In genomic region chr4:119192757-119193156, GRCm38 (mm10) we compare ENCODE assay signal across 24 mouse cellular contexts. TPM values are rescaled to one million over a fixed set of nuclear protein-coding genes. Genes with fewer than 3 reads are reported as not detected.
DNase-seq lines count a peak whose midpoint lies in the region; ATAC-seq and TF ChIP-seq lines count a peak whose summit lies in the region.
"Had no signal": no experiment of that assay in that cellular context is flagged by ENCODE, and none has a peak within 500 bp of the region (broad histone marks: within the 10 kb centered on the region; RNA-seq: fewer than 3 reads in every experiment).

No protein-coding gene starts in this region.

- no peak for TF ChIP-seq POLR2A in MEL (IDR thresholded peaks at IDR 0.05; ENCODE audit: control insufficient read depth in 1 of 2, insufficient read depth in 1 of 2, low read depth in 1 of 2, low read length in 2 of 2, poor library complexity in 1 of 2)

- no peak for DNase-seq in liver, embryonic 13.5 days
- no peak for DNase-seq in liver, embryonic 11.5 days (ENCODE audit: low spot score)
- peak; percentile 61 for DNase-seq in MEL (ENCODE audit: low read depth, low spot score)
- no peak for DNase-seq in layer of hippocampus, adult 8-10 months (ENCODE audit: low spot score in 2 of 2)
- DNase-seq: adrenal gland, adult 8-10 months; adrenal gland, postnatal 14 days; adrenal gland, postnatal 36 days; cerebellum, adult 11-12 months; cerebellum, adult 2 months; cerebellum, adult 9-10 months; cerebellum, postnatal 10 days; cerebellum, postnatal 25 days had no signal

- H3K9ac ChIP-seq in liver, embryonic 13.5 days = peak overlapping the region; percentile 19
- no peak overlapping the region for H3K9ac ChIP-seq in liver, embryonic 11.5 days (ENCODE audit: low read depth, low read length)
- peak overlapping the region; percentile 15; the same call in 1 of the 2 replicates for H3K9ac ChIP-seq in MEL (ENCODE audit: control insufficient read depth, low read depth, low read length, poor library complexity, severe bottlenecking)
- no peak overlapping the region for H3K9ac ChIP-seq in liver, embryonic 15.5 days
- H3K9ac ChIP-seq: embryonic facial prominence, embryonic 12.5 days; forebrain, embryonic 13.5 days; forebrain, embryonic 15.5 days had no signal

- H3K4me2 ChIP-seq in liver, embryonic 13.5 days = no peak overlapping the region
- no peak overlapping the region for H3K4me2 ChIP-seq in liver, embryonic 11.5 days
- no peak overlapping the region for H3K4me2 ChIP-seq in liver, embryonic 15.5 days
- H3K4me2 ChIP-seq: embryonic facial prominence, embryonic 12.5 days; forebrain, embryonic 13.5 days; forebrain, embryonic 15.5 days had no signal

- peaks cover 70% of the 10 kb centered on the region for H3K4me1 ChIP-seq in liver, embryonic 13.5 days (replicated peaks)
- peaks cover 23% of the 10 kb centered on the region for H3K4me1 ChIP-seq in liver, embryonic 11.5 days (replicated peaks; ENCODE audit: control insufficient read depth, insufficient read depth, low read length)
- peaks cover 19 to 40% of the 10 kb centered on the region in 2 experiments for H3K4me1 ChIP-seq in MEL (ENCODE audit: control insufficient read depth in 1 of 2, insufficient read depth in 2 of 2, low read length in 2 of 2)
- peaks cover 66% of the 10 kb centered on the region for H3K4me1 ChIP-seq in liver, embryonic 15.5 days (replicated peaks)

- peaks cover 24% of the 10 kb centered on the region for H3K79me2 ChIP-seq in MEL (ENCODE audit: control insufficient read depth, insufficient read depth, low read length, poor library complexity)

- H3K27me3 ChIP-seq in liver, embryonic 13.5 days = no peaks in the 10 kb centered on the region
- H3K27me3 ChIP-seq in liver, embryonic 11.5 days (replicated peaks; ENCODE audit: control insufficient read depth, insufficient read depth, low read length) = no peaks in the 10 kb centered on the region
- no peaks in the 10 kb centered on the region for H3K27me3 ChIP-seq in MEL (ENCODE audit: control insufficient read depth in 1 of 2, insufficient read depth in 2 of 2, low read length in 2 of 2)
- no peaks in the 10 kb centered on the region for H3K27me3 ChIP-seq in liver, embryonic 15.5 days
- H3K27me3 ChIP-seq: embryonic facial prominence, embryonic 12.5 days; forebrain, embryonic 15.5 days had no signal

- peak overlapping the region; percentile 99 for H3K27ac ChIP-seq in liver, embryonic 13.5 days
- no peak overlapping the region for H3K27ac ChIP-seq in liver, embryonic 11.5 days (ENCODE audit: low read depth, low read length)
- peak overlapping the region; percentile 100 for H3K27ac ChIP-seq in MEL (ENCODE audit: control insufficient read depth, low read depth, low read length)
- H3K27ac ChIP-seq in liver, embryonic 15.5 days (replicated peaks) = peak overlapping the region; percentile 98
- H3K27ac ChIP-seq: embryonic facial prominence, embryonic 10.5 days; embryonic facial prominence, embryonic 12.5 days; forebrain, embryonic 13.5 days; forebrain, embryonic 15.5 days had no signal

- no peak overlapping the region for H3K4me3 ChIP-seq in liver, embryonic 13.5 days (replicated peaks)
- H3K4me3 ChIP-seq in liver, embryonic 11.5 days (ENCODE audit: low read depth, low read length) = no peak overlapping the region
- no peak overlapping the region for H3K4me3 ChIP-seq in MEL (ENCODE audit: control insufficient read depth in 1 of 2, insufficient read depth in 1 of 2, low read depth in 2 of 2, low read length in 2 of 2)
- no peak overlapping the region for H3K4me3 ChIP-seq in liver, embryonic 15.5 days (replicated peaks)
- H3K4me3 ChIP-seq: embryonic facial prominence, embryonic 10.5 days; embryonic facial prominence, embryonic 12.5 days; forebrain, embryonic 13.5 days; forebrain, embryonic 15.5 days had no signal

- peaks cover 19% of the 10 kb centered on the region for H3K36me3 ChIP-seq in liver, embryonic 13.5 days
- peaks cover 3% of the 10 kb centered on the region; the same call in 1 of the 2 replicates for H3K36me3 ChIP-seq in liver, embryonic 11.5 days (ENCODE audit: control insufficient read depth, insufficient read depth, low read length)
- peaks cover 0 to 48% of the 10 kb centered on the region in 2 experiments; a peak in 2 of 4 replicates for H3K36me3 ChIP-seq in MEL (ENCODE audit: control insufficient read depth in 1 of 2, insufficient read depth in 2 of 2, low read length in 2 of 2)
- H3K36me3 ChIP-seq in liver, embryonic 15.5 days (replicated peaks) = peaks cover 18% of the 10 kb centered on the region
- H3K36me3 ChIP-seq: forebrain, embryonic 15.5 days had no signal

- peak in 1 of 2 experiments; percentile 25; a peak in 1 of 4 replicates for TF ChIP-seq EP300 in MEL (IDR thresholded peaks at IDR 0.05; ENCODE audit: low read depth in 1 of 2, low read length in 2 of 2)

- TF ChIP-seq RAD21 in MEL (IDR thresholded peaks at IDR 0.05; ENCODE audit: low read depth, low read length) = no peak

- H3K9me3 ChIP-seq in liver, embryonic 13.5 days (replicated peaks) = no peaks in the 10 kb centered on the region
- no peaks in the 10 kb centered on the region for H3K9me3 ChIP-seq in liver, embryonic 11.5 days (ENCODE audit: control insufficient read depth, low read length)
- no peaks in the 10 kb centered on the region for H3K9me3 ChIP-seq in MEL (replicated peaks; ENCODE audit: insufficient read depth, low read length)
- H3K9me3 ChIP-seq in liver, embryonic 15.5 days (replicated peaks) = no peaks in the 10 kb centered on the region
- H3K9me3 ChIP-seq: embryonic facial prominence, embryonic 10.5 days; embryonic facial prominence, embryonic 12.5 days; forebrain, embryonic 13.5 days; forebrain, embryonic 15.5 days had no signal

- 85% methylated on average over 4 of the region's 4 CpGs for WGBS in liver, embryonic 13.5 days (ENCODE audit: insufficient replicate concordance)
- WGBS in liver, embryonic 11.5 days = 84% methylated on average over 4 of the region's 4 CpGs
- 79% methylated on average over 4 of the region's 4 CpGs for WGBS in liver, embryonic 15.5 days (ENCODE audit: insufficient replicate concordance)

- no peak for TF ChIP-seq CTCF in MEL (IDR thresholded peaks at IDR 0.05 in 2 of 3, conservative IDR thresholded peaks at IDR 0.05 in 1 of 3; ENCODE audit: control insufficient read depth in 1 of 3, insufficient read depth in 1 of 3, low read depth in 2 of 3, low read length in 3 of 3, poor library complexity in 1 of 3, severe bottlenecking in 1 of 3)

- no peak for ATAC-seq in liver, embryonic 13.5 days (ENCODE audit: low read depth)
- ATAC-seq in liver, embryonic 11.5 days (replicated peaks; ENCODE audit: low FRiP score) = no peak
- ATAC-seq in liver, embryonic 15.5 days (ENCODE audit: insufficient read depth) = no peak
- no peak for ATAC-seq in monocyte, adult 5-6 weeks (replicated peaks; ENCODE audit: insufficient number of reproducible peaks, low FRiP score, low TSS enrichment, poor library complexity, severe bottlenecking)
- ATAC-seq: activated CD4-positive, CD25-positive, alpha-beta regulatory T cell, adult 4 months; forebrain, embryonic 13.5 days; forebrain, embryonic 15.5 days; Patski had no signal

RNA-seq across cellular contexts. Expression of gene Svbp, which starts 2.3 kb away (rescaled TPM):
- 121 and 130 TPM in 2 replicates for polyA plus RNA-seq in liver, embryonic 13.5 days (2015; fragmentation: Nextera tagmentation; extraction: Ambion mirVana)
- 169 and 174 TPM in 2 replicates for polyA plus RNA-seq in liver, embryonic 11.5 days (2014; fragmentation: Nextera tagmentation; extraction: Ambion mirVana)
- 63.7 and 64.7 TPM in 2 replicates for total RNA-seq in MEL (2012; rRNA removed)
- 100 to 1,000 TPM in 1 of 2 experiments, not detected in 1; 131 TPM for polyA plus RNA-seq in MEL (2012; ENCODE audit: insufficient read depth in 1 of 2, insufficient read length in 2 of 2, low read depth in 1 of 2, low replicate concordance in 2 of 2, missing spikeins in 1 of 2)
- 82.6 and 91.9 TPM in 2 replicates for polyA plus RNA-seq in liver, embryonic 15.5 days (2015; fragmentation: Nextera tagmentation; extraction: Ambion mirVana)
- total RNA-seq in layer of hippocampus, adult 8-10 months (2022) = 10 to 100 TPM; 15.4 to 21.1 (median 16.3) TPM
- total RNA-seq in monocyte, adult 5-6 weeks (2017) = 4.9 to 35.0 TPM (median 16.9 TPM) in 3 replicates

RNA-seq across cellular contexts. Expression of gene Ermap, which starts 2.9 kb away (rescaled TPM):
- 329 and 341 TPM in 2 replicates for polyA plus RNA-seq in liver, embryonic 13.5 days (2015; fragmentation: Nextera tagmentation; extraction: Ambion mirVana)
- 263 and 274 TPM in 2 replicates for polyA plus RNA-seq in liver, embryonic 11.5 days (2014; fragmentation: Nextera tagmentation; extraction: Ambion mirVana)
- 125 and 138 TPM in 2 replicates for total RNA-seq in MEL (2012; rRNA removed)
- polyA plus RNA-seq in MEL (2012; ENCODE audit: insufficient read depth in 1 of 2, insufficient read length in 2 of 2, low read depth in 1 of 2, low replicate concordance in 2 of 2, missing spikeins in 1 of 2) = 100 to 1,000 TPM in 1 of 2 experiments, 10 to 100 TPM in 1; 44.1 to 247 TPM
- 386 and 428 TPM in 2 replicates for polyA plus RNA-seq in liver, embryonic 15.5 days (2015; fragmentation: Nextera tagmentation; extraction: Ambion mirVana)
- total RNA-seq in layer of hippocampus, adult 8-10 months (2022) = under 1 TPM; 0.23 to 0.54 (median 0.28) TPM
- 0.29 to 0.58 TPM in 2 of 3 replicates, not detected in the other for total RNA-seq in monocyte, adult 5-6 weeks (2017)
- polyA plus RNA-seq: Patski had no signal

RNA-seq across cellular contexts. Expression of gene Zfp691, which starts 18.8 kb away (rescaled TPM):
- polyA plus RNA-seq in liver, embryonic 13.5 days (2015; fragmentation: Nextera tagmentation; extraction: Ambion mirVana) = 2.8 and 2.9 TPM in 2 replicates
- polyA plus RNA-seq in liver, embryonic 11.5 days (2014; fragmentation: Nextera tagmentation; extraction: Ambion mirVana) = 5.4 and 8.1 TPM in 2 replicates
- total RNA-seq in MEL (2012; rRNA removed) = 6.3 and 6.7 TPM in 2 replicates
- 1 to 10 TPM in 1 of 2 experiments, not detected in 1; 9.9 TPM for polyA plus RNA-seq in MEL (2012; ENCODE audit: insufficient read depth in 1 of 2, insufficient read length in 2 of 2, low read depth in 1 of 2, low replicate concordance in 2 of 2, missing spikeins in 1 of 2)
- 2.2 and 2.5 TPM in 2 replicates for polyA plus RNA-seq in liver, embryonic 15.5 days (2015; fragmentation: Nextera tagmentation; extraction: Ambion mirVana)
- total RNA-seq in layer of hippocampus, adult 8-10 months (2022) = 10 to 100 TPM in 1 of 4 experiments, 1 to 10 TPM in 3; 5.8 to 10.9 (median 7.5) TPM
- total RNA-seq in monocyte, adult 5-6 weeks (2017) = 6.1 to 7.5 TPM (median 6.9 TPM) in 3 replicates

RNA-seq across cellular contexts. Expression of gene Tmem269, which starts 25.3 kb away (rescaled TPM):
- polyA plus RNA-seq in liver, embryonic 13.5 days (2015; fragmentation: Nextera tagmentation; extraction: Ambion mirVana) = not detected in 2 replicates
- not detected in 2 replicates for polyA plus RNA-seq in liver, embryonic 11.5 days (2014; fragmentation: Nextera tagmentation; extraction: Ambion mirVana)
- not detected in 2 replicates for total RNA-seq in MEL (2012; rRNA removed)
- under 1 TPM in 1 of 2 experiments, not detected in 1; 0.07 TPM for polyA plus RNA-seq in MEL (2012; ENCODE audit: insufficient read depth in 1 of 2, insufficient read length in 2 of 2, low read depth in 1 of 2, low replicate concordance in 2 of 2, missing spikeins in 1 of 2)
- not detected in 2 replicates for polyA plus RNA-seq in liver, embryonic 15.5 days (2015; fragmentation: Nextera tagmentation; extraction: Ambion mirVana)
- total RNA-seq in layer of hippocampus, adult 8-10 months (2022) = 1 to 10 TPM in 1 of 4 experiments, under 1 TPM in 3; 0.37 to 1.0 (median 0.63) TPM
- total RNA-seq in monocyte, adult 5-6 weeks (2017) = not detected in 3 replicates
- total RNA-seq: adrenal gland, adult 18-20 months; adrenal gland, postnatal 36 days; ES-E14 had no signal
- polyA plus RNA-seq: C2C12; embryonic facial prominence, embryonic 12.5 days; forebrain, embryonic 11.5 days; forebrain, embryonic 13.5 days; Patski had no signal

RNA-seq across cellular contexts. Expression of gene AU022252, which starts 39.8 kb away (rescaled TPM):
- polyA plus RNA-seq in liver, embryonic 13.5 days (2015; fragmentation: Nextera tagmentation; extraction: Ambion mirVana) = 16.1 and 16.5 TPM in 2 replicates
- 30.7 and 33.3 TPM in 2 replicates for polyA plus RNA-seq in liver, embryonic 11.5 days (2014; fragmentation: Nextera tagmentation; extraction: Ambion mirVana)
- 12.3 and 12.8 TPM in 2 replicates for total RNA-seq in MEL (2012; rRNA removed)
- polyA plus RNA-seq in MEL (2012; ENCODE audit: insufficient read depth in 1 of 2, insufficient read length in 2 of 2, low read depth in 1 of 2, low replicate concordance in 2 of 2, missing spikeins in 1 of 2) = 10 to 100 TPM in 1 of 2 experiments, not detected in 1; 24.9 TPM
- 11.4 and 11.5 TPM in 2 replicates for polyA plus RNA-seq in liver, embryonic 15.5 days (2015; fragmentation: Nextera tagmentation; extraction: Ambion mirVana)
- total RNA-seq in layer of hippocampus, adult 8-10 months (2022) = 10 to 100 TPM; 23.1 to 32.9 (median 25.6) TPM
- 3.5 to 10.4 TPM (median 4.1 TPM) in 3 replicates for total RNA-seq in monocyte, adult 5-6 weeks (2017)

Comparison
In these comparisons a context has a peak if more than half of its experiments do, and no peak if none do; other contexts are left out.
1. H3K9ac ChIP-seq: peak in liver, embryonic 13.5 days (single experiment) and MEL (single experiment); none in liver, embryonic 11.5 days (single experiment) and liver, embryonic 15.5 days (single experiment).